Mouse (Mus musculus) frontal cortex, postnatal 25 days (tissue): ENCODE measurements around the gene Xrcc6.

Experiments used
- DNase-seq, 2 experiments: peaks; one replicate each; pipeline ENCODE4 v3.0.0; 2022; ENCODE audit warnings: low spot score in 2 of 2

The Xrcc6 gene

GRCm38 (mm10) chr15:81987646-81988045 lies at the start of gene Xrcc6:
Xrcc6 (plus strand) TSS chr15:81987835.
- DNase-seq, result no peak

GRCm38 (mm10) chr15:81938246-81938645 lies 49.4 kb upstream of the Xrcc6 start:
- DNase-seq, result no peak

GRCm38 (mm10) chr15:81939157-81939715 lies 48.4 kb upstream of the Xrcc6 start:
- DNase-seq, result no peak

GRCm38 (mm10) chr15:81939774-81940173 lies 47.9 kb upstream of the Xrcc6 start:
- DNase-seq, result no peak

- no peak for DNase-seq
Observed at GRCm38 (mm10) chr15:81940219-81940618, 47.4 kb upstream of the Xrcc6 start.

- DNase-seq, result no peak
Observed at GRCm38 (mm10) chr15:81941010-81941409, 46.6 kb upstream of the Xrcc6 start.

- DNase-seq, result no peak
Observed at GRCm38 (mm10) chr15:81943176-81943749, 44.4 kb upstream of the Xrcc6 start.

GRCm38 (mm10) chr15:81949076-81949475 lies 38.6 kb upstream of the Xrcc6 start:
- no peak for DNase-seq

GRCm38 (mm10) chr15:81949476-81950131 lies 38.0 kb upstream of the Xrcc6 start:
- DNase-seq, result no peak

GRCm38 (mm10) chr15:81950716-81951115 lies 36.9 kb upstream of the Xrcc6 start:
- no peak for DNase-seq

- DNase-seq, result no peak
Observed at GRCm38 (mm10) chr15:81951159-81951558, 36.5 kb upstream of the Xrcc6 start.

- no peak for DNase-seq
Observed at GRCm38 (mm10) chr15:81952310-81952709, 35.3 kb upstream of the Xrcc6 start.

GRCm38 (mm10) chr15:81954151-81954583 lies 33.5 kb upstream of the Xrcc6 start:
- DNase-seq, result no peak

GRCm38 (mm10) chr15:81954716-81955115 lies 32.9 kb upstream of the Xrcc6 start:
- DNase-seq, result no peak

GRCm38 (mm10) chr15:81955414-81955813 lies 32.2 kb upstream of the Xrcc6 start:
- DNase-seq, result no peak

- DNase-seq, result no peak
Observed at GRCm38 (mm10) chr15:81956457-81956856, 31.2 kb upstream of the Xrcc6 start.

GRCm38 (mm10) chr15:81957598-81957997 lies 30.0 kb upstream of the Xrcc6 start:
- DNase-seq, result no peak

GRCm38 (mm10) chr15:81958906-81959305 lies 28.7 kb upstream of the Xrcc6 start:
- DNase-seq, result no peak

GRCm38 (mm10) chr15:81960171-81961077 lies 27.2 kb upstream of the Xrcc6 start, which contains the start of gene Pmm1:
Pmm1 (minus strand) TSS chr15:81960930.
- peak; percentile 90 to 93 for DNase-seq

- no peak for DNase-seq
Observed at GRCm38 (mm10) chr15:81961078-81961451, 26.6 kb upstream of the Xrcc6 start.

GRCm38 (mm10) chr15:81964262-81964661 lies 23.4 kb upstream of the Xrcc6 start:
- DNase-seq, result no peak

GRCm38 (mm10) chr15:81964980-81965545 lies 22.6 kb upstream of the Xrcc6 start:
- DNase-seq, result no peak
